Mouse (Mus musculus): ENCODE results near the gene Spata3.
A peak's percentile ranks its signal among the peaks of the same experiment; 100 is the strongest.
"Not testable (repeated sequence)": the region's sequence is repeated elsewhere in the genome, so short reads cannot be mapped to it uniquely, and the experiment has no call there.

The Spata3 gene

DNA sequence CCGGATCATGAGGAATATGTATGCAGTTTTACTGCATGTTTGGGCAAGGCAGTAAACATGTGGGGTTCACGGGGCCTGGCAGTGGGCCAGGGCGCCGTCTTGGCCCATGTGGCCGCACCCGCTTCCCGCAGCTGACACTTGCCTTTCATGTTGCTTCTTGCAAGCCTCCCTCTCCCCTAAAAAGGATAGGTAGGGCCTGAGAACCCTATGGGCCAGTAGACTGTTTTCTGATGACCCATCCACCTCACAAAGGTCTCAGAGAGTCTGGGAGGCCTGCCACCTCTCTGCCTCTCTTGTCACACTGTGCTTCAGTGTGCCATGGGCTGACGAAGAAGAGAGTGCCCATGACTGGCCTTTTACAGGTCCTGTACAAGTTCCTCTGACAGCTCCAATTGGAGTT is at the start of gene Spata3:
Gene Spata3, plus strand, starts transcription at position 301 of the 400 bp plus-strand sequence.
- DNase-seq, result no peak

DNA sequence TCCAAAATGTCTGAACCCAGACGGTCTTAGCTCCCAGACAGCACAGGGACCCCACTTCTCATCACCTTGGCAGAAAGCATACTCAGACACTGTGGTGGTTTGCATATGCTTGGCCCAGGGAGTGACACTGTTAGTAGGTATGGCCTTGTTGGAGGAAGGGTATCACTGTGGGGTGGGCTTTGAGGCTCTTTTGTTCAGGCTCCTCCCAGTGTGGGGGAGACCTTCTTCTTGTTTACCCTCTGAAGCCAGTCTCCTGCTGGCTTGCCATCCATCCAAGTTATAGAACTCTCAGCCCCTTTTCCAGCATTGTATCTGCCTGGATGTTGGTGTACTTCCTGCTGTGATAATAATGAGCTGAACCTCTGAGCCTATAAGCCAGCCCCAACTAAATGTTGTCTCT is 47.5 kb upstream of the Spata3 start:
- no peak for DNase-seq

DNA sequence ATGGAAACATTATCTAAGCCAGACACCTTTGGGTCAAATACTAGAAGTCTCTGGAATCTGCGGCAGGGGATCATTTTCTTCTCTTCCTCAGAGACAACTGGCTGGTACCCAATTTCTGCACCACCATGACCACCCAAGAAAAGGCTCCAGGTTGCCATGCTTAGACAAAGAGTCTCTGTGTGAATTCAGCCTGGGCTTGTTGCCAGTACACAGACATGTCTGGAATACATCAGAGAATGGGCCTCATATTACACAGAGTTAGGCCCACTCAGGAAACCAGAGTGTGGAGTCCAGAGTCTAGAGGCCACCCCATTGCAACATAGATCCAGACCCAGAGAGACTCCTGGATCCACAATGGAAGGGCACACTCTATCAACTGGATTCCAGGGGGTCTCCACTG is 47.1 kb upstream of the Spata3 start:
- DNase-seq, result peak in 1 of 2 experiments; percentile 10

GRCm38 (mm10) chr1:85971070-85971469 is 45.5 kb upstream of the Spata3 start:
- DNase-seq, result no peak

- DNase-seq, result no peak
These were observed 44.3 kb upstream of the Spata3 start for GRCm38 (mm10) chr1:85972341-85972740.

DNA sequence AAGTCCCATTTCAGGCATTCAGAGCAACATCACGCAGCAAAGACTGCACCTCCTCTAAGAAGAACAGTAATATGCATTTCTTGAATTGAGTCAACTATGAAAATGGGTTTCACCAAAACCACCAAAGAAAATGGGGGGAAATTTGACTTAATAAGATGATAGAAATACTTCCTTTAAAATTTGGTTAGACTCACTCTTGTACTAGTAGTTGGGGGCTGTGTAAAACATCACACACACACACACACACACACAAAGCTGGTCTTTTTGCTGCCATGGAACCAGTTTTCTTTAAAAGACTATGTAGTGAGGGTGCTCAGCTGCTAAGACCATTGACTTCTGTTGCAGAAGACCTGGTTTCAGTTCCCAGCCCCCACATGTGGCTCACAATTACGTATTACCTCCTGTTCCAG is 43.1 kb upstream of the Spata3 start:
- no peak for DNase-seq

GRCm38 (mm10) chr1:85977709-85978108 is 38.9 kb upstream of the Spata3 start:
- DNase-seq, result no peak

GRCm38 (mm10) chr1:85981738-85982357 is 34.8 kb upstream of the Spata3 start:
- no peak for DNase-seq

- DNase-seq, result no peak
These were observed 30.8 kb upstream of the Spata3 start for GRCm38 (mm10) chr1:85985784-85986183.

- DNase-seq, result no peak
These were observed 28.3 kb upstream of the Spata3 start for GRCm38 (mm10) chr1:85988351-85988750.

DNA sequence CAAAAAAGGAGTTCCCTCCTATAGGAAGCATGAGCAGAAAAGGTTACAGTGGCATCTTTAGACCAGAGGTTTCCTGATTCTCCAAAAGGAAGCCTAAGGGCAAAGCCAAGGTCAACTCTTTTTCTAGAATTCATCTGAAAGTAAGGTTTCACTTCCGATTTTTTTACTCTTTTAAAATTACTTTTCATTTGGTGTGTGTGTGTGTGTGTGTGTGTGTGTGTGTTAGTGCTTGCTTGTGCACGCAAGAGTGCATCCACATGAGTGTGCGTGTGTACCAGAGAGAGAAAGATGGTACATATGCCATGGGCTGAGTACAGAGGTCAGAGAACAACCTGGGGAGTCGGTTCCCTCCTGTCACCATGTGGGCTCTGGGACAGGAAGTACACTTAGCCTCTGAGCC is 27.7 kb upstream of the Spata3 start:
- not testable (repeated sequence) for DNase-seq

- DNase-seq, result no peak
These were observed 24.4 kb upstream of the Spata3 start for GRCm38 (mm10) chr1:85992175-85992574.

DNA sequence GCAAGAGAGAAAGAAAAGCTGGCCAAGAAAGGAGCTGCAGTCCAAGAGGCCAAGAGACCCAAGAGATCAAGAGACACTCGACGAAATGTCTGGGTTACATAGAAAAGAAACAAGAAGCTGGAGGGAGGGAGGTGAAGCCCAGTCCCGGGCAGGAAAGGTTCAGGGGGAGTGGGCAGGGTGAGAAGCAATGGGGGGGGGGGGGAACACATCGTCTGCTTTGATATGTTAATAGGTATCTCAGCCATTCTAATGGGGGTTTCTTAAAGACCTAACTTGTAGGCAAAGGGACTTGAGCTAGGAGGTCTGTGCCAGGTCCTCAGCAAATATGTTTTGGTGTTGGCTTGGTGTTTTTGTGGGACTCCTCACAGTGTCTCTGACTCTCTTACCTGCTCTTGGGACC is 23.1 kb upstream of the Spata3 start:
- no peak for DNase-seq

DNA sequence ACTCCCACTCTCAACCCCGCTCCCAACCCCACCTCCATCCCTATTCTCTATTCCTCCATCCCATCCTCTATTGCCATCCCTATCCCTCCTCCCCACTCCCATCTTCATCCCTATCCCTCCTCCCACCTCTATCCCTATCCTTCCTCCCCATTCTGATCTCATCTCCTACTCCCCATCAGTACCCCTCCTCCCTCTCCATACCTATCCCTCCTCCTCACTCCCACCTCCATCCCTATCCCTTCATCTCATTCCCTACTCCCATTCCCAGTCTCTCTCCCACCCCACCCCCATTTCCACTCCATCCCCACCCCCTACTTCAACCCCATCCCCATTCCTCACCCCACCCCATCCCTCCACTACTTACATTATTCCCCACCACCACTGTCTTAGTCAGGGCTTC is 19.4 kb upstream of the Spata3 start:
- no peak for DNase-seq

DNA sequence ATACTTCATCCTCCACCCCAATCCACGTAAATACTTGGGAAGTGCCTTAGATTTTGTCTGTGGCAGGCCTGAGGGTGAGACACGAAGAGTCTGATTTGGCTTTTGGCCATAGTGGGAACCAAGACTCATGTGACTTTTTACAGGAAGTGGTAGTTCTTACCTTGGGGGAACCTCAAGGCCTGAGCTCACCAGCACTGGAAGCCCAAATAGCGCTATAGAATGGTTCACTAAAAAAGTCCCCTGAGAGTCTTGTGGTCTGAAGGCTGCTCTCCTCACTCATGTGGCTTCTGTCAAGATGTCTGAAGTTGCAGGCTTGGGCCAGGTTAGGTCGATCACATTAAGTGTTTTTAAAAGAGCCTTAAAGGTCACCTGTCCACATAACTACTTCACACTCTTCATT is 18.6 kb upstream of the Spata3 start:
- no peak for DNase-seq

DNA sequence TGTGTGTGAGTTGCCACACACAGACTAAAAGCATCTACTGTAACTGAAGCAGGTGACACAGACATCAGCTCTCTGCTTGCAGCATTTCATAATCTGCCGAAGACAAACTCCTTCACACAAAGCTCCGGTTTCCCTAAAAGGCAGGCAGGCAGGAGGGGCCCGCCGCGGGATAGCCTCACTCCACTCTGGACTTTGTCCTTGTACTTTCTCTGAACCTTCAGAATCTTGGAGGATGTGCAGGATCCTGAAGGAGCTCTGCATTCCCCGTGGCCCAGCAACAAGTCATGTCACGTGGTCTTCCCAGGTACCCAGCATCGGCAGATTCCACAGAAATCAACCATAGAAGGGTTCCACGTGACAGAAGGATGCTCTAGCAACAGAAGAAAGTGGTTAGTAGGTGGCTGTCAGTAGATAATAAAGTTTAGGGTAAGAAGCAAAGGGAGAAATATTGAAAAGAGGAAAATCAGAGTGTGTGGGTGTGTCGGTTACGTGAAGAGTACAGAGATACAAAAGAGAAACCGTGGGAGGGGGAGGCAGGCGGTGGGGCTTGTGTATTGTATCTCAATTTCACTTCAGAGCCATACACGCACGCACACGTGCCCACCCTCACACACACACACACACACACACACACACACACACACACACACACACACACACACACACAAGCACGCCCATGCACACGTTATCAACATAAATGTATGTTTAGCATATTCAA is 16.6 kb upstream of the Spata3 start:
- no peak for DNase-seq

- DNase-seq, result no peak
These were observed 11.1 kb upstream of the Spata3 start for GRCm38 (mm10) chr1:86005540-86005939.

DNA sequence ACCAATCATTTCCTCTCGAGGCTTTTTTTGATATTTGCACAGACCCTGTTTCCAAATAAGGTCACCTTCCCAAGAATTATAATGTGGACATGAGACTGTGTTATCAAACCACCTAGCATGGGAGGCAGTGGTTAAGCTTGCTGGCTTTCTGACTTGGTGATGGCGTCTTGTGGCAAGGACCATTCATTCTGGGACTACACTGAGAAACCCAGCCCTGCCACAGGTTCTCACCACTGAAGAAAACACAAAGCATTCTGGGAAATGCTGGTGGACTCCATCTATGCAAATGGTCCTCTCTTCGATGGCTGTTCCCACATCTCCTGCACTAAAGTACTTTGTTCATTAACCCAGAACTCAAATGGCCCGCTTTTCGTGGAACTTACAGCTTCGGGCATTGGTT is 10.6 kb upstream of the Spata3 start:
- no peak for DNase-seq

GRCm38 (mm10) chr1:86007778-86008177 is 8.8 kb upstream of the Spata3 start:
- peak; percentile 81 to 84 for DNase-seq

DNA sequence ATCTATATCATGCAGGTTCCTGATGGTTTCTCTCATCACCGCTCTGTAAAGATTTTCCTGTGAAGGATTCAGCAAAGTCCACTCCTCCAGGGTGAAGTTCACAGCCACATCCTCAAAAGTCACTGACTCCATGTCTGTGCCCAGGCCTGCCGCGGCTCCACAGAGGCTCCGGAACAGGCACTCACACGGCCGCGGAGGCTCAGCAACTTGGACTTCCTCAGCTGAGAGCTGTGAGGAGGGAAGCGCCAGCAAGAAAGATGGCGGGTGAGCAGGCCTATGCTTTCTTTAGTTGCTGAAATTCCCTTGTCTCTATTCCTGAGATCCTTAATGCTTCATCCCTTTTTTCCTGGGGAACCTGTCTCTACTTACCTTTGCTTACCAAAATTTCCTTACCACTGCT is 858 bp upstream of the Spata3 start:
- not testable (repeated sequence) for DNase-seq

DNA sequence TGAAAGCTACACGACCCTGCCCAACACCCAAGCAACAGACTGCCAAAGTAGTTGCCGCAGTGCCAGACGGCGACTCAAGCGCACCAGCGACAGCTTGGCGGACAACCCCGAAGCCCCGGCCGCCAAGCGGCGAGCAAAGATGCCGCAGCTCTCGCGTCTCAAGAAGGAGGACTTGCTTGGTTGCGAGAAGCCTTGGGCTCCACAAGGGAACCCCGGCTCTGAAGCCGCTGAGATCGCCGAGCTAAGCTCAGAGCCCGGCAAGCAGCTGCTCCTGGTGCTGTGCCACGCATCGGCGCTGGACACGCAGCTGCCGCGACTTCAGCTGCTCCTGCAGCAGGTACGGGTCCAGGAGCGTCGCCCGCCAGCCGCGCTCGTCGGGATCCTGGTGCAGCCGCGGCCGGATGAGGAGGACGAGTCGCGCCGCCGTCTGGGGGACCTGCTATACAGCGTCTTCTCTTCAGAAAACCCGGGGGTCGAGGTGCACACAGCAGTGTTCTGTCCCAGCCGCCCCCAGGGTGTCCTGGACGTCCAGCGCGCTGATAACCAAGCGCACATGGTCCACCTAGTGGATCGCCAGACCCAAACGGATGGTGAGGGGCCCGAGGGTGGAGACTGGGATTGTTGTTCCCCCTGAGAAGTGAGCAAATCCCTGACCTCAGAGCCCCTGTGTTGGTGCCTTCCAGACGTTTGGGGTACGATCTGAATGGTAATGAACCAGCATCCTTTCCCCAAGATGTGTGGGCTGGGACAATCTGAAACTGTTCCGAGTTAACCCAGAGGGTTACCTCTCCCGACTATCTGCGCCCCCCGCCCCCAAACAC is 1.8 kb downstream of the Spata3 start:
- peak; percentile 41 to 54 for DNase-seq

- no peak for DNase-seq
These were observed 4.9 kb downstream of the Spata3 start for GRCm38 (mm10) chr1:86021365-86021989.

GRCm38 (mm10) chr1:86032273-86032987 is 15.8 kb downstream of the Spata3 start:
- peak; percentile 28 to 43 for DNase-seq
